Comparison of ENCODE assay signal across 29 mouse cellular contexts in genomic region chr7:81174654-81175053, GRCm38 (mm10). TPM values are rescaled to one million over a fixed set of nuclear protein-coding genes. Genes with fewer than 3 reads are reported as not detected.
"Had no signal": no experiment of that assay in that cellular context is flagged by ENCODE, and none has a peak within 500 bp of the region (broad histone marks: within the 10 kb centered on the region; RNA-seq: fewer than 3 reads in every experiment).

No protein-coding gene starts in this region.

- ATAC-seq: forebrain, embryonic 13.5 days; forebrain, embryonic 14.5 days; forebrain, embryonic 15.5 days; forebrain, embryonic 16.5 days; forebrain, postnatal 0 days had no signal

- H3K4me2 ChIP-seq: embryonic facial prominence, embryonic 12.5 days; embryonic facial prominence, embryonic 13.5 days; embryonic facial prominence, embryonic 15.5 days; forebrain, embryonic 12.5 days; forebrain, embryonic 13.5 days; forebrain, embryonic 15.5 days had no signal

- H3K4me3 ChIP-seq: embryonic facial prominence, embryonic 10.5 days; embryonic facial prominence, embryonic 12.5 days; embryonic facial prominence, embryonic 13.5 days; embryonic facial prominence, embryonic 15.5 days; erythroblast, embryonic 14.5 days; forebrain, embryonic 10.5 days; forebrain, embryonic 12.5 days; forebrain, embryonic 13.5 days; forebrain, embryonic 15.5 days; gastrocnemius, adult 2 months; heart, adult 2 months had no signal

- H3K36me3 ChIP-seq: embryonic facial prominence, embryonic 10.5 days; embryonic facial prominence, embryonic 12.5 days; embryonic facial prominence, embryonic 13.5 days; embryonic facial prominence, embryonic 15.5 days; forebrain, embryonic 10.5 days; forebrain, embryonic 12.5 days; forebrain, embryonic 15.5 days had no signal

- DNase-seq: cerebellum, adult 2 months; cerebellum, adult 8-10 months; cerebellum, adult 9-10 months; cerebellum, adult 9-11 months; cerebellum, postnatal 10 days; cerebellum, postnatal 14 days; cerebellum, postnatal 25 days; cerebellum, postnatal 36 days; embryo, embryonic 11 days; forebrain, postnatal 0 days; gastrocnemius, adult 2 months; gastrocnemius, postnatal 10 days; gastrocnemius, postnatal 14 days; gastrocnemius, postnatal 25 days; gastrocnemius, postnatal 36 days; heart, adult 11 months; heart, adult 18-20 months; heart, adult 2 months had no signal

- H3K9me3 ChIP-seq: embryonic facial prominence, embryonic 12.5 days; embryonic facial prominence, embryonic 15.5 days had no signal

- H3K4me1 ChIP-seq: embryonic facial prominence, embryonic 12.5 days; embryonic facial prominence, embryonic 15.5 days; forebrain, embryonic 10.5 days; forebrain, embryonic 12.5 days; forebrain, embryonic 13.5 days; forebrain, embryonic 15.5 days had no signal

- H3K27me3 ChIP-seq: embryonic facial prominence, embryonic 12.5 days; embryonic facial prominence, embryonic 13.5 days; embryonic facial prominence, embryonic 15.5 days; forebrain, embryonic 12.5 days; forebrain, embryonic 13.5 days; forebrain, embryonic 15.5 days had no signal

- H3K9ac ChIP-seq: embryonic facial prominence, embryonic 12.5 days; embryonic facial prominence, embryonic 13.5 days; embryonic facial prominence, embryonic 15.5 days; forebrain, embryonic 12.5 days; forebrain, embryonic 13.5 days; forebrain, embryonic 15.5 days; forebrain, postnatal 0 days had no signal

- H3K27ac ChIP-seq: embryonic facial prominence, embryonic 10.5 days; embryonic facial prominence, embryonic 12.5 days; embryonic facial prominence, embryonic 13.5 days; embryonic facial prominence, embryonic 15.5 days; forebrain, embryonic 10.5 days; forebrain, embryonic 12.5 days; forebrain, embryonic 13.5 days; forebrain, embryonic 15.5 days; gastrocnemius, adult 2 months; heart, adult 2 months had no signal

RNA-seq across cellular contexts. Expression of gene Pde8a, which starts 38.7 kb away (rescaled TPM):
- polyA plus RNA-seq: erythroblast, embryonic 14.5 days had no signal
